Mouse (Mus musculus) 3134 (cell line): ENCODE measurements around the gene Agr2.

Source experiments
- DNase-seq: peaks from one replicate; pipeline ENCODE4 v3.0.0-alpha.2; 2011; ENCODE audit warnings: low spot score; ENCODE audit not compliant: insufficient read length; ENCODE audit errors: extremely low read depth

Gene Agr2

GRCm38 (mm10) chr12:36020710-36021109 lies 28.0 kb downstream of the Agr2 start:
- DNase-seq, result no peak

- no peak for DNase-seq
Measured at GRCm38 (mm10) chr12:36026126-36026525, 33.4 kb downstream of the Agr2 start.

GRCm38 (mm10) chr12:36027171-36027570 lies 34.5 kb downstream of the Agr2 start:
- DNase-seq, result no peak

- DNase-seq, result no peak
Measured at GRCm38 (mm10) chr12:36028968-36029645, 36.4 kb downstream of the Agr2 start.

- DNase-seq, result no peak
Measured at GRCm38 (mm10) chr12:36029687-36030086, 37.0 kb downstream of the Agr2 start.

- DNase-seq, result no peak
Measured at GRCm38 (mm10) chr12:36030660-36031363, 38.1 kb downstream of the Agr2 start.

- no peak for DNase-seq
Measured at GRCm38 (mm10) chr12:36032419-36032818, 39.7 kb downstream of the Agr2 start.

GRCm38 (mm10) chr12:36035501-36035900 lies 42.8 kb downstream of the Agr2 start:
- no peak for DNase-seq

GRCm38 (mm10) chr12:36036121-36036520 lies 43.4 kb downstream of the Agr2 start:
- DNase-seq, result no peak

- no peak for DNase-seq
Measured at GRCm38 (mm10) chr12:36036776-36037175, 44.1 kb downstream of the Agr2 start.

- no peak for DNase-seq
Measured at GRCm38 (mm10) chr12:36039541-36040084, 46.9 kb downstream of the Agr2 start.

- DNase-seq, result no peak
Measured at GRCm38 (mm10) chr12:36040571-36041280, 48.0 kb downstream of the Agr2 start.

- no peak for DNase-seq
Measured at GRCm38 (mm10) chr12:36041281-36041589, 48.5 kb downstream of the Agr2 start.

GRCm38 (mm10) chr12:36041703-36042347 lies 49.1 kb downstream of the Agr2 start:
- peak; percentile 3 for DNase-seq

GRCm38 (mm10) chr12:36042348-36042778 lies 49.7 kb downstream of the Agr2 start, which contains the start of gene Tspan13:
Gene Tspan13 (minus strand): TSS chr12:36042500.
- DNase-seq, result no peak

GRCm38 (mm10) chr12:36044691-36045090 lies 52.0 kb downstream of the Agr2 start:
- no peak for DNase-seq

- DNase-seq, result no peak
Measured at GRCm38 (mm10) chr12:36046196-36046595, 53.5 kb downstream of the Agr2 start.

GRCm38 (mm10) chr12:36047593-36047992 lies 54.9 kb downstream of the Agr2 start:
- no peak for DNase-seq

- no peak for DNase-seq
Measured at GRCm38 (mm10) chr12:36050276-36050675, 57.6 kb downstream of the Agr2 start.
